Mouse (Mus musculus): ENCODE data around the gene Gas1. TPM values are rescaled to one million over a fixed set of nuclear protein-coding genes. Genes with fewer than 3 reads are reported as not detected.

The Gas1 gene
- polyA plus RNA-seq (2017; shearing (Covaris generic)) = under 1 TPM; 0.18 to 0.22 TPM

DNA sequence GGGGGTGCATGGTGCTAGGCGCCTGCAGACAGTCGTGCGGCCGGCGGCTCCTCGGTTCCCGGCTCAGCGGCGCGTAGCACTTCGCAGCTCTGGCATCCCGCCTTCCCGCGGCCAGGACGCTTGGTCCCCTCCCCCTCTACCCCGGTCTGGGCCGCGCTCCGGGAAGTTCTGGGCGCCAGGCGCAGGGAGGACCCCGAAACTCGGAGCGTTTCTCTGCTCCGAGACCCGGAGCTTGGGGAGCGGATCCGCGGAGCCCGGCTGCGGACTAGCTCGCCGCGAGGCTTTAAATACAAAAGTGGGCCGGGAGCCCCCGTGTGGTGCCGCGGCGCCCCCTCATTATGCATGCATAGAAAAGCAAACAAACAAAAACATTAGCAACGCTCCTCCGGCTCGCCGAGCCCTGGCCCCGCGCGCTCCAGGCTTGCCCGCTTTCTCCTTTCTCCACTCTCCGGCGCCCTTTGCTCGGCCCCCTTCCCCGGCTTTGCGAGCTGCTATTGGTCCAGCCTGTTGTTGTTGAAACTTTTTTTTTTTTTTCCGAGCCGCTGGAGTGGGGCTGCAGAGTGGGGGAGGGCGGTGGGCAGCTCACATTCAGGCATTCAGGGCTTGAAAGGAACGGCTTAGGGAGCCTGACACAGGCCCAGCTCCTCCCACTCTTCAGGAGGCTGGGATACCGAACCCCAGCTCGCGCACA lies at the start of gene Gas1:
Gas1 (minus strand) TSS at position 260 of the 691 bp plus-strand sequence.

